Mouse (Mus musculus): ENCODE measurements around the gene Panx1. TPM values are rescaled to one million over a fixed set of nuclear protein-coding genes. Genes with fewer than 3 reads are reported as not detected.
A peak's percentile ranks its signal among the peaks of the same experiment; 100 is the strongest.

The Panx1 gene
- 89.8 and 94.4 TPM in 2 replicates for polyA plus RNA-seq (2014; fragmentation: Nextera tagmentation; extraction: Ambion mirVana)

- peak within 1 kb of the TSS; percentile 56 for H3K4me2 ChIP-seq (ENCODE audit: low read depth, low read length)
- H3K9ac ChIP-seq (replicated peaks; ENCODE audit: low read length) = peak within 1 kb of the TSS; percentile 95
- no peaks in the 10 kb centered on the region for H3K4me1 ChIP-seq (ENCODE audit: control insufficient read depth, insufficient read depth, low read length)
- H3K27me3 ChIP-seq (ENCODE audit: control insufficient read depth, insufficient read depth, low read length) = no peaks in the 10 kb centered on the region
- H3K27ac ChIP-seq (replicated peaks; ENCODE audit: low read depth, low read length) = peak within 1 kb of the TSS; percentile 82
- no peaks in the 10 kb centered on the region; the same call in 1 of the 2 replicates for H3K36me3 ChIP-seq (replicated peaks; ENCODE audit: control insufficient read depth, insufficient read depth, low read depth, low read length)
- no peaks in the 10 kb centered on the region for H3K9me3 ChIP-seq (replicated peaks; ENCODE audit: control insufficient read depth, low read length)
- ATAC-seq (replicated peaks; ENCODE audit: insufficient number of reproducible peaks, low FRiP score, low TSS enrichment, low read depth) = peak; percentile 89
- peak within 1 kb of the TSS; percentile 84 for H3K4me3 ChIP-seq (ENCODE audit: low read depth, low read length)
- under 1% methylated on average over 66 of the region's 68 CpGs for WGBS
- peak; percentile 88 for DNase-seq (ENCODE audit: low spot score)
Observed at GRCm38 (mm10) chr9:15045084-15045669, at the start of gene Panx1. Panx1 (minus strand) TSS chr9:15045478.

GRCm38 (mm10) chr9:15068686-15069295, 23.5 kb upstream of the Panx1 start:
- H3K9ac ChIP-seq (replicated peaks; ENCODE audit: low read length) = no peak overlapping the region
- no peaks in the 10 kb centered on the region for H3K4me1 ChIP-seq (ENCODE audit: control insufficient read depth, insufficient read depth, low read length)
- no peaks in the 10 kb centered on the region for H3K36me3 ChIP-seq (replicated peaks; ENCODE audit: control insufficient read depth, insufficient read depth, low read depth, low read length)
- H3K4me3 ChIP-seq (ENCODE audit: low read depth, low read length) = no peak overlapping the region
- 84% methylated on average over 6 of the region's 6 CpGs for WGBS
- DNase-seq (ENCODE audit: low spot score) = peak; percentile 20
- no peak overlapping the region for H3K4me2 ChIP-seq (ENCODE audit: low read depth, low read length)
- no peaks in the 10 kb centered on the region for H3K27me3 ChIP-seq (ENCODE audit: control insufficient read depth, insufficient read depth, low read length)
- no peak overlapping the region for H3K27ac ChIP-seq (replicated peaks; ENCODE audit: low read depth, low read length)
- ATAC-seq (replicated peaks; ENCODE audit: insufficient number of reproducible peaks, low FRiP score, low TSS enrichment, low read depth) = no peak
- no peaks in the 10 kb centered on the region for H3K9me3 ChIP-seq (replicated peaks; ENCODE audit: control insufficient read depth, low read length)

DNA sequence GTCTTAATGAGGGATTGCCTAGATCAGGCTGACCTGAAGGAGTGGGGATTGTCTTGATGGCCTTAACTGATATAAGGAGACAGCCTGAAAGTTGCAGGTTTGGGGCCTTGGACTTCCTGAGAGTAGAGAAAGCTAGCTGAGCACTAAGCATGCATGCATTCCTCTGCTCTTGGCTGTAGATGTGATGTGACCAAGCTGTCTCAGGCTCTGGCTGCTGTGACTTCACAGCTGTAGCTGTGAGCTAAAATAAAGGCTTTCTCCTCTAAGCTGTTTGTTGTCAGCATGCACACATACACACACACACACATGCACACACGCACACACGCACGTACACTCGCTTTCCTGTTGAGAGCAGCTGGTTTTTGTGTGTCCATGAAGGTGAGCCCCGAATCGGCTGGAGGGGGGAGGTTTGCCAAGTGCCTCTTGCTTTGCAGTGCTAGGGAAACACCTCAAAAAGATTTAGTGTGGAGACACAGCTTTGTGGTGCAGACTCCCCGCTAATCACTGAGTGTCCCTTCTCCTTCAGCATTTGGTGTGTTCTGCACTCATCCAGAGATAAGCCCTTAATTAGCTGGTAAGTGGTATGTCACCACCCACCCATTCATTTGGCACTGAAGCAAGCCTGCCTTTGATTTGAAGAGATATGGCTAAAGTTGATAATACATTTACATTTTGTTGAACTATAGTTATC, 22.9 kb upstream of the Panx1 start:
- no peaks in the 10 kb centered on the region for H3K9me3 ChIP-seq (replicated peaks; ENCODE audit: control insufficient read depth, low read length)
- no peaks in the 10 kb centered on the region for H3K36me3 ChIP-seq (replicated peaks; ENCODE audit: control insufficient read depth, insufficient read depth, low read depth, low read length)
- ATAC-seq (replicated peaks; ENCODE audit: insufficient number of reproducible peaks, low FRiP score, low TSS enrichment, low read depth) = no peak
- no peak overlapping the region for H3K27ac ChIP-seq (replicated peaks; ENCODE audit: low read depth, low read length)
- H3K4me3 ChIP-seq (ENCODE audit: low read depth, low read length) = no peak overlapping the region
- no peak for DNase-seq (ENCODE audit: low spot score)
- WGBS = 87% methylated on average over 7 of the region's 7 CpGs
- H3K4me1 ChIP-seq (ENCODE audit: control insufficient read depth, insufficient read depth, low read length) = no peaks in the 10 kb centered on the region
- H3K27me3 ChIP-seq (ENCODE audit: control insufficient read depth, insufficient read depth, low read length) = no peaks in the 10 kb centered on the region
- no peak overlapping the region for H3K4me2 ChIP-seq (ENCODE audit: low read depth, low read length)
- no peak overlapping the region for H3K9ac ChIP-seq (replicated peaks; ENCODE audit: low read length)

DNA sequence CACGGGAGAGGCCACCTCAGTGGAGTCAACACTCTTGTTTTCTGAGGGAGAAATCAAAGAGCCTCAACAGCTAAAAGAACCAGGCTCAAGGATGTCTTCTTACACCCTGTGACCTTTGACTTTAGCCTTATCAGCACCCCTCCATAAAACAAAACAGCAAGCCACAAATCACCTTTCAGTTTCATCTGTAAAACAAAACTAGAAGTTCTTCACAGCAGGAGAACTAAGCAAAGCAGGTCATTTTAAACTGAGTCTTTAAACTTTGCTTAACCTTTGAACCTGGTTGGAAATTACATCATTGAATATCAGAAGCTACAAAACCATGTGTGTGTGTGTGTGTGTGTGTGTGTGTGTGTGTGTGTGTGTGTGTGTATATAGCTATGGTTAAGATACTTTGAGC, 18.9 kb upstream of the Panx1 start:
- DNase-seq (ENCODE audit: low spot score) = no peak
- Histone ChIP-seq H3K4me3 (ENCODE audit: low read depth, low read length) (no peak overlapping the region), H3K9me3 (replicated peaks; ENCODE audit: control insufficient read depth, low read length) (no peaks in the 10 kb centered on the region), H3K4me2 (ENCODE audit: low read depth, low read length) (no peak overlapping the region), H3K4me1 (ENCODE audit: control insufficient read depth, insufficient read depth, low read length) (no peaks in the 10 kb centered on the region), H3K27ac (replicated peaks; ENCODE audit: low read depth, low read length) (no peak overlapping the region), H3K9ac (replicated peaks; ENCODE audit: low read length) (no peak overlapping the region), H3K36me3 (replicated peaks; ENCODE audit: control insufficient read depth, insufficient read depth, low read depth, low read length) (no peaks in the 10 kb centered on the region), H3K27me3 (ENCODE audit: control insufficient read depth, insufficient read depth, low read length) (no peaks in the 10 kb centered on the region)
- no peak for ATAC-seq (replicated peaks; ENCODE audit: insufficient number of reproducible peaks, low FRiP score, low TSS enrichment, low read depth)
- 26% methylated on average over 1 of the region's 1 CpGs for WGBS

GRCm38 (mm10) chr9:15060847-15061246, 15.6 kb upstream of the Panx1 start:
- Histone ChIP-seq H3K36me3 (replicated peaks; ENCODE audit: control insufficient read depth, insufficient read depth, low read depth, low read length) (no peaks in the 10 kb centered on the region), H3K4me3 (ENCODE audit: low read depth, low read length) (no peak overlapping the region), H3K27me3 (ENCODE audit: control insufficient read depth, insufficient read depth, low read length) (no peaks in the 10 kb centered on the region), H3K9me3 (replicated peaks; ENCODE audit: control insufficient read depth, low read length) (no peaks in the 10 kb centered on the region), H3K27ac (replicated peaks; ENCODE audit: low read depth, low read length) (no peak overlapping the region), H3K4me2 (ENCODE audit: low read depth, low read length) (no peak overlapping the region), H3K4me1 (ENCODE audit: control insufficient read depth, insufficient read depth, low read length) (no peaks in the 10 kb centered on the region), H3K9ac (replicated peaks; ENCODE audit: low read length) (no peak overlapping the region)
- ATAC-seq (replicated peaks; ENCODE audit: insufficient number of reproducible peaks, low FRiP score, low TSS enrichment, low read depth) (no peak), DNase-seq (ENCODE audit: low spot score) (no peak)
- 86% methylated on average over 5 of the region's 5 CpGs for WGBS

GRCm38 (mm10) chr9:15060026-15060425, 14.7 kb upstream of the Panx1 start:
- Histone ChIP-seq H3K9ac (replicated peaks; ENCODE audit: low read length) (no peak overlapping the region), H3K4me2 (ENCODE audit: low read depth, low read length) (no peak overlapping the region), H3K4me3 (ENCODE audit: low read depth, low read length) (no peak overlapping the region), H3K27me3 (ENCODE audit: control insufficient read depth, insufficient read depth, low read length) (no peaks in the 10 kb centered on the region), H3K27ac (replicated peaks; ENCODE audit: low read depth, low read length) (no peak overlapping the region), H3K4me1 (ENCODE audit: control insufficient read depth, insufficient read depth, low read length) (no peaks in the 10 kb centered on the region), H3K9me3 (replicated peaks; ENCODE audit: control insufficient read depth, low read length) (no peaks in the 10 kb centered on the region), H3K36me3 (replicated peaks; ENCODE audit: control insufficient read depth, insufficient read depth, low read depth, low read length) (no peaks in the 10 kb centered on the region)
- no peak for DNase-seq (ENCODE audit: low spot score)
- 88% methylated on average over 6 of the region's 6 CpGs for WGBS
- no peak for ATAC-seq (replicated peaks; ENCODE audit: insufficient number of reproducible peaks, low FRiP score, low TSS enrichment, low read depth)

DNA sequence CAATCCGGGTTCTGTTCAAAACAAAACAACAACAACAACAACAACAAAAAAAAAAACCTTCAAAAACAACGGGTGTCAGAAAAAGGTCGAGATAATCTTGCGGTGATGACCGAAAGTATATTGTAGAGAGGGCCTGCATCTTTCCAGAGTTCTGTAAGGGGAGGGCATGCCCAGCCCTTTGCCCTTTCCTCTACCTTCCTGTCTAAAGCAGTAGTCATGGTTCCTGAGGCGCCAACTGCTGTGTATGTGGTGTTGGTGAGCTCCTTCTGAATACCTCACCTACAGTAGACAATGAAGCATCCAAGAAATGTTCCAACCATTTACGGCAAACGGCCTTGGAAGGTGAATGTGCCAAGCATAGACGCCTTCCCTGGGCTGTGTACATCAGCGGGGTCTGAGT, 462 bp upstream of the Panx1 start:
- Histone ChIP-seq H3K27me3 (ENCODE audit: control insufficient read depth, insufficient read depth, low read length) (no peaks in the 10 kb centered on the region), H3K4me3 (ENCODE audit: low read depth, low read length) (peak overlapping the region; percentile 84), H3K9me3 (replicated peaks; ENCODE audit: control insufficient read depth, low read length) (no peaks in the 10 kb centered on the region), H3K27ac (replicated peaks; ENCODE audit: low read depth, low read length) (no peak overlapping the region; the same call in 1 of the 2 replicates), H3K4me1 (ENCODE audit: control insufficient read depth, insufficient read depth, low read length) (no peaks in the 10 kb centered on the region), H3K9ac (replicated peaks; ENCODE audit: low read length) (peak overlapping the region; percentile 95), H3K4me2 (ENCODE audit: low read depth, low read length) (peak overlapping the region; percentile 56), H3K36me3 (replicated peaks; ENCODE audit: control insufficient read depth, insufficient read depth, low read depth, low read length) (no peaks in the 10 kb centered on the region; the same call in 1 of the 2 replicates)
- no peak for ATAC-seq (replicated peaks; ENCODE audit: insufficient number of reproducible peaks, low FRiP score, low TSS enrichment, low read depth)
- DNase-seq (ENCODE audit: low spot score) = no peak
- 41% methylated on average over 10 of the region's 10 CpGs for WGBS
